Mouse (Mus musculus) small intestine, adult 2 months (tissue): ENCODE data around the gene Lrrc59.
"Not testable (repeated sequence)": the region's sequence is repeated elsewhere in the genome, so short reads cannot be mapped to it uniquely, and the experiment has no call there.

Experiments
- CTCF ChIP-seq: fragments of 200-500 bp; IDR thresholded peaks from 2 replicates; pipeline ENCODE4 v1.5.1; 2012; ENCODE audit warnings: low read depth, mild to moderate bottlenecking, control low read depth, inconsistent platforms, low read length, moderate library complexity, mixed read lengths; ENCODE audit not compliant: insufficient replicate concordance, insufficient read length; ENCODE audit errors: extremely low read depth
- POLR2A ChIP-seq: fragments of 200-500 bp; IDR thresholded peaks from 2 replicates; pipeline ENCODE4 v1.6.1; 2012; ENCODE audit warnings: low read depth, mild to moderate bottlenecking, control low read depth, inconsistent platforms, low read length, moderate library complexity

- not testable (repeated sequence) for TF ChIP-seq POLR2A, CTCF
Observed at GRCm38 (mm10) chr11:94692502-94692901, 62.9 kb downstream of the Lrrc59 start.
